25 mouse cellular contexts compared by ENCODE assay signal in genomic region chr5:138459107-138459506, GRCm38 (mm10). TPM values are rescaled to one million over a fixed set of nuclear protein-coding genes. Genes with fewer than 3 reads are reported as not detected.
A peak's percentile ranks its signal among the peaks of the same experiment; 100 is the strongest.
DNase-seq lines count a peak whose midpoint lies in the region; ATAC-seq and TF ChIP-seq lines count a peak whose summit lies in the region.
"Had no signal": no experiment of that assay in that cellular context is flagged by ENCODE, and none has a peak within 500 bp of the region (broad histone marks: within the 10 kb centered on the region; RNA-seq: fewer than 3 reads in every experiment).

No protein-coding gene starts in this region.

- no peak overlapping the region for H3K4me3 ChIP-seq in kidney, postnatal 0 days (replicated peaks; ENCODE audit: low read depth, low read length)
- no peak overlapping the region for H3K4me3 ChIP-seq in kidney, adult 2 months (ENCODE audit: insufficient read depth, low read depth, low read length)
- H3K4me3 ChIP-seq in hindbrain, embryonic 13.5 days, result no peak overlapping the region
- H3K4me3 ChIP-seq: embryonic facial prominence, embryonic 13.5 days; forebrain, embryonic 10.5 days; gastrocnemius, adult 2 months; hindbrain, embryonic 12.5 days had no signal

- H3K36me3 ChIP-seq in kidney, postnatal 0 days (ENCODE audit: insufficient read depth, low read length), result peaks cover 47% of the 10 kb centered on the region
- peaks cover 32% of the 10 kb centered on the region for H3K36me3 ChIP-seq in kidney, adult 2 months (ENCODE audit: control insufficient read depth, insufficient read depth, low read length)
- H3K36me3 ChIP-seq in hindbrain, embryonic 13.5 days, result peaks cover 75% of the 10 kb centered on the region

- WGBS in kidney, postnatal 0 days, result 100% methylated on average over 1 of the region's 1 CpGs
- 98% methylated on average over 1 of the region's 1 CpGs for WGBS in kidney, adult 2 months
- 97% methylated on average over 1 of the region's 1 CpGs for WGBS in hindbrain, embryonic 13.5 days

- no peaks in the 10 kb centered on the region for H3K27me3 ChIP-seq in kidney, postnatal 0 days (ENCODE audit: insufficient read depth, low read length)
- H3K27me3 ChIP-seq in kidney, adult 2 months (replicated peaks; ENCODE audit: control insufficient read depth, insufficient read depth, low read length), result no peaks in the 10 kb centered on the region; the same call in 1 of the 2 replicates
- H3K27me3 ChIP-seq in hindbrain, embryonic 13.5 days, result no peaks in the 10 kb centered on the region
- H3K27me3 ChIP-seq: embryonic facial prominence, embryonic 13.5 days; hindbrain, embryonic 12.5 days; Patski had no signal

- no peak overlapping the region for H3K4me2 ChIP-seq in kidney, postnatal 0 days (ENCODE audit: low read length)
- no peak overlapping the region for H3K4me2 ChIP-seq in hindbrain, embryonic 13.5 days
- H3K4me2 ChIP-seq: embryonic facial prominence, embryonic 13.5 days; heart, embryonic 11.5 days; hindbrain, embryonic 12.5 days had no signal

- TF ChIP-seq POLR2A in kidney, adult 2 months (IDR thresholded peaks at IDR 0.05; ENCODE audit: low read depth, low read length), result no peak

- H3K4me1 ChIP-seq in kidney, postnatal 0 days (replicated peaks; ENCODE audit: insufficient read depth, low read length), result no peaks in the 10 kb centered on the region
- H3K4me1 ChIP-seq in kidney, adult 2 months (ENCODE audit: control insufficient read depth, insufficient read depth, low read length), result no peaks in the 10 kb centered on the region
- no peaks in the 10 kb centered on the region for H3K4me1 ChIP-seq in hindbrain, embryonic 13.5 days (replicated peaks)
- H3K4me1 ChIP-seq: embryonic facial prominence, embryonic 13.5 days; forebrain, embryonic 10.5 days; hindbrain, embryonic 12.5 days had no signal

- peak; percentile 7 for DNase-seq in kidney, postnatal 0 days (ENCODE audit: low spot score)
- DNase-seq in kidney, adult 2 months, result no peak
- peak; percentile 7 for DNase-seq in urinary bladder, postnatal 14 days (ENCODE audit: low spot score)
- DNase-seq in urinary bladder, postnatal 4 days (ENCODE audit: low spot score in 2 of 2), result no peak
- DNase-seq in adipocyte (ENCODE audit: low spot score), result peak; percentile 18
- no peak for DNase-seq in spleen, adult 12 weeks (ENCODE audit: low spot score)
- DNase-seq: adrenal gland, adult 2 months; adrenal gland, postnatal 14 days; cerebellum, adult 11 months; cerebellum, adult 2 months; cerebellum, adult 9-11 months; cerebellum, postnatal 25 days; forebrain, postnatal 0 days; gastrocnemius, adult 2 months; gastrocnemius, postnatal 14 days; heart, adult 11 months had no signal

- no peak overlapping the region for H3K27ac ChIP-seq in kidney, postnatal 0 days
- no peak overlapping the region for H3K27ac ChIP-seq in kidney, adult 2 months (ENCODE audit: insufficient read depth, low read depth, low read length)
- H3K27ac ChIP-seq in hindbrain, embryonic 13.5 days, result no peak overlapping the region
- H3K27ac ChIP-seq: embryonic facial prominence, embryonic 13.5 days; forebrain, embryonic 10.5 days; gastrocnemius, adult 2 months; hindbrain, embryonic 12.5 days had no signal

- H3K9me3 ChIP-seq in kidney, postnatal 0 days (replicated peaks; ENCODE audit: low read length), result peaks cover 28% of the 10 kb centered on the region
- H3K9me3 ChIP-seq in hindbrain, embryonic 13.5 days, result peaks cover 33% of the 10 kb centered on the region

- H3K9ac ChIP-seq in kidney, postnatal 0 days (ENCODE audit: low read depth, low read length), result no peak overlapping the region
- H3K9ac ChIP-seq in hindbrain, embryonic 13.5 days, result no peak overlapping the region
- H3K9ac ChIP-seq: embryonic facial prominence, embryonic 13.5 days; forebrain, postnatal 0 days; hindbrain, embryonic 12.5 days had no signal

- TF ChIP-seq CTCF in kidney, postnatal 0 days (IDR thresholded peaks at IDR 0.05; ENCODE audit: low read depth), result no peak
- no peak for TF ChIP-seq CTCF in kidney, adult 2 months (conservative IDR thresholded peaks at IDR 0.05; ENCODE audit: insufficient read depth, insufficient read length, low read depth, low read length)

- ATAC-seq in kidney, postnatal 0 days (replicated peaks; ENCODE audit: low FRiP score, low read depth), result no peak
- no peak for ATAC-seq in hindbrain, embryonic 13.5 days (ENCODE audit: low FRiP score)
- ATAC-seq: CD4-positive, CD25-positive, alpha-beta regulatory T cell, adult 4 months; forebrain, embryonic 14.5 days; forebrain, postnatal 0 days; hindbrain, embryonic 16.5 days; Patski had no signal

RNA-seq across cellular contexts. Expression of gene Zfp157, which starts 17.8 kb away (rescaled TPM):
- 24.0 and 25.3 TPM in 2 replicates for polyA plus RNA-seq in kidney, postnatal 0 days (2015; fragmentation: Nextera tagmentation; extraction: Ambion mirVana)
- 4.2 and 5.6 TPM in 2 replicates for polyA plus RNA-seq in kidney, adult 2 months (2012; rRNA removed)
- polyA plus RNA-seq in hindbrain, embryonic 13.5 days (2015; fragmentation: Nextera tagmentation; extraction: Ambion mirVana), result 70.2 and 75.4 TPM in 2 replicates

Comparison
In these comparisons a context has a peak if more than half of its experiments do, and no peak if none do; other contexts are left out.
1. DNase-seq: peak in kidney, postnatal 0 days (single experiment), urinary bladder, postnatal 14 days (single experiment) and adipocyte (single experiment); none in kidney, adult 2 months (single experiment), urinary bladder, postnatal 4 days (0 of 2) and spleen, adult 12 weeks (single experiment).